Mouse (Mus musculus): ENCODE results near the gene Plaa.
"Not testable (repeated sequence)": the region's sequence is repeated elsewhere in the genome, so short reads cannot be mapped to it uniquely, and the experiment has no call there.

The Plaa gene

DNA sequence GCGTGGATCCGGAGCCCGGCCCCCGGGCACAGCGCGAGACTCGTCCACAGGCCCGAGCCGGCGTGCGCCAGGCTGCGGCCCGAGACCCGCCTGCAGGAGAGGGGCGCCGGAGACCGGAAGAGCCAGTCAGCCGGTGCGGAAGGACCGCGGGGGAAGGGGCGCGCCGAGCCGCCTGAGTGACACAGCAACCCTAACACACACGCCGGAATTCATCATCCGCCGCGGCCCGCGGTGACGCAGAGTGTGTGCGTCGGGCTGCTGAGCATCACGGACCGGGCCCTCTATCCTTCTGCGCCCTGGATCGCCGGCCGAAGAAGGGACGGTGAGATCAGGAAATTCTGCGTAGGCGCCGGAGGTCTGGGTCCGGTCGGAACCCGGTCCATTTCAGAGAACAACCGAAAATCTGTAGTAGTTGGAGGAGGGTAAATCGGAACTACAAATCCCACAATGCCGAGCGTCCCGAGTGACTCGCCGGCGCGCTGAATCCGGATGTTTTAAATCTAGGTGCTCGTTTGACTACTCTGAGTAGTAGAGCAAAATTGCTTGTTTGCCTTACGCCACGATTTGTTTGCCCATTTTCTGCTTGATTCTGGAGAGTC, at the start of gene Plaa:
Plaa (minus strand) TSS at position 214 of the 599 bp plus-strand sequence.
- peak; percentile 95 for DNase-seq

DNA sequence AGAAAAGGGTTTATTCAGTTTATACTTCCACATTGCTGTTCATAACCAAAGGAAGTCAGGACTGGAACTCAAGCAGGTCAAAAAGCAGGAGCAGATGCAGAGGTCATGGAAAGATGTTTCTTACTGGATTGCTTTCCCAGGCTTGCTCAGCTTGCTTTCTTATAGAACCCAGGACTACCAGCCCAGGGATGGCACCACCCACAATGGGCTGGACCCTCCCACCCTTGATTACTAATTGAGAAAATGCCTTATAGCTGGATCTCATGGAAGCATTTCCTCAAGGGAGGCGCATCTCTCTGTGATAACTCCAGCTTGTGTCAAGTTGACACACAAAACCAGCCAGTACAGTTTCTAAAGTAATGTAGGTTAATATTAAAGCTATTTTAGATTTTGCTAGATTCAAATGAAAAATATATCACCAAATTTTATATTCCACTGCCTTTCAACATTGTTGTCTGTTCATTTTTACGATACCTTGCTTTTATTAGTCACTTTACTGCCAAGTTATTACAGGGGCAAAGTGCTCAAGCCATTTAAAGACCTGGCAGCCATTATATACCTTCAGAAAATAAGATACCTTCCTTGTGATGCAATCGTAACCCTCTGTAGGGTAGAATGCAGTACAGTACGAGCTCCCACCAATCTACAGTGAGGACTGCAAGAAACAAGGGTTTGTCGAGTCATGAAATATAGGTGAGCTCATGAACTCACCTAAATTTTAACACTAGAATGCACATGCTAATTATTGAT, 47.6 kb upstream of the Plaa start:
- DNase-seq, result not testable (repeated sequence)

DNA sequence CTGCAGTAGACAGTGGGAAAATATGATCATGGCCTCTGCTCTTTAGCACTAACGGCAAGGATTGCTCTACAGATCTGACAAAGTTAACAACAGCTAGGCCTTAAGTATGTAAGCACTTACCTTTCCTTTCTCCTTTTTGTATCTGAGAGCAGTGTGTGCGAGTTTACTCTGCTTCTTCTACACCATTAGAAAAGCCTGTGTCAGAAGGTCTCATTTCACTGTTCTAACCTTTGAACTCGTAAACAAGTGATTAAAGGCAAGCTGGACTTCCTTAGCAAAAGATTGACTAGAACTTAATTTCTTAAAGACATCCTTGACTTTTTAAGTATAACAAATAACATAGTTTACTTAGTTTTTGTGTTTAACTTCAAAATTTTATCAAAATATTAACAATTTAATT, 46.9 kb upstream of the Plaa start, which contains the start of gene Lrrc19:
Lrrc19 (minus strand) TSS at position 225 of the 400 bp plus-strand sequence.
- peak; percentile 12 for DNase-seq

DNA sequence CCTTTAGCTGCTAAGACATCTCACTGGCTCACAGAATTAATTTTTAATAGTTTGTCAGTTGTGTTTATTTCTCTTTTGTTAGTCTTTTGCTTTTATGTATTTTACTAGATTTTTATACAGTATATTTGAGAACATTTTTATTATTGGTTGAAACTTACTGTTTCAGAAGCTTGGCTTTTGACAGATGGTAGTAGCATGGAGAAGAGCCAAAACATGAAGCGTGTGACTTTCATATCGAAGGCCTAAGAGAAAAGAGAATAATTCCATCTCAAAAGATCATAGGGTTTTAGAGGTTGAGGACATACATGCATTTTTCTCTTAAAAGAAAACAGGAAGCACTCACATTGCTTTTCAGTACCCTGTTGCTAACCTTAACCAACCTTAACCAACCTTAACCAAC, 40.1 kb upstream of the Plaa start:
- no peak for DNase-seq

DNA sequence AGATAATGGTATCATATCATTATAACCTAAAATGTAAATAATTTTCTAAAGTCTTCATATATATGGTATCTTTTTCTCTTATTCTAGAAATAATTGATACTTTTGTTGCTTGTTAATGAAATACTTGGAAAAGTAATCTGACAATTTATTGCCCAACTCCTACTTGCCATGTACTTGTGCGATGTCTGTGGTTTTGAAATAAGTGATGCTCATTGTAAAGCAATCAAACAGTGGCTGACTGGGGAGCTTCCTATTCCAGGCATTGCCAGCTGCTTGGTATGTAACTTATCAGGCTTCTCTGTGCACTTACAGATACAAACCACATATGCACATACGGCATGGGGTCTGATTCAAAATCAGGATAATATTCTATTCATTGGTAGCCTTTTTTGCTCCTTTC, 17.0 kb upstream of the Plaa start:
- DNase-seq, result no peak

DNA sequence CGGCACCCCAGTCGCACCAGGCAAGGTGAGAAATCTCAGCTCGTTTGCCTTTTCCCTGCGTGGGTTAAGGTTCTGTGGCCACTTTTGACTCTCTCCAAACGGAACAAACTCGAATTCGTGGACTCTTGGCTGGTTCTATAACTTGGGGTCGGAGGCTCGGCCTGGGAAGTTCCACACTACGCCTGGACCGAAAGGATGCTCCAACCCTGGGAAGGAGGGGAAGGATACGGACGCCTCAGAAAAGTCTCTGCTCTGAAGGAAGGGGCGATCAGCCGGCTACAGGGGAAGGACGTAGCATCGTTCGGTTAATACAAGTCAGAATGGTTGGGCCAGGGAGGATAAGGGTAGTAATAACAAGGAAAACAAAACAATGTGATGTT, 11.6 kb upstream of the Plaa start:
- DNase-seq, result no peak

DNA sequence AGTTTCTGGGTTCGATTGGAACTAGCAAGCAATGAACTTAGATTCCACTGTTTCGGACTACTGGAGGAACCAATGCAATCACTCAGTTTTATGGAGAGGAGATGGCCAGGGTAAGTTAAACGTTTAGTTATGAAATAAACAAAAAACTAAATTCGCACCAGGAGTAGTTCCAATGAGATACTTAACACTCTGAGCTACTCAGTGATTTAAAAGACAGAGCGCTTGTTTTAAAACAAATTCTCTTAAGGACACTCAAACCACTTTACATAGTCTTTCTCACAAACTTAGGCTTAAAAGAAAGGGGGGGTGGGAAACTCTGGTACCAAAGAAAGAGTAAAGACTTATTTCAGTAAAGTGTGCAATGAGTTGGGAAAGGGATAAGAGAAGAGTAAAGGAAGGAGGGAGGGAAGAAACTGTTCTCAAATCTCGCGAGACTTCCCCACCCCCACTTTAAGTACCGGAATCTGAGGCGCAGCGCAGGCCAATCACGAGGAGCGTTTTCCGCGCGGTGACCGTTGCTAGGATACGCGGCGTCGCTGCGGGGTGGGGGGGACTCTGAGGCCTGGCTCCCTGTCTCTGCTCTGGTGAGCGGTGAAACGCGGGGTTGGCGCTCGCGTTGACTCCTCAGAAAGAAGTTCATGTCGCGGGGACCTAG, 11.1 kb upstream of the Plaa start, which contains the start of gene Ift74:
Ift74 (plus strand) TSS at position 520 of the 655 bp plus-strand sequence.
- DNase-seq, result peak; percentile 96

DNA sequence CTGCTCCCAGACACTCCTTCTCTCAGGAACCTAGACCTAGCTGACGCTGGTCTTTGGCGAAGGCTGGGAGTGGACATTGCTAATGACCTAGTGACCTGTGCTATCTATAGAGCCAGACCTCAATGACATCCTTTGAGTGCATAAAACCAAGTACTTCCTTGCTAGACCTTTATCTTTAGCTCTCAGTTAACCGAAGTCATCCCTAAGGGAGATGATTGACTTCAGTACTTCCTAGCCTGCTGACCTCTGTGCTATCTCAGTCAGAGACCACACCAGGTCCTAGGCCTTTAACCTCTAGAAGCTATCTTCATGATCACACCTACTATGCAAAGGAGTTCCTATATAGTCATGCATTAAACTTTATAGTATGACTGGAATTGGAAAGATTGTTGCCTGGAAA, 7.3 kb upstream of the Plaa start:
- DNase-seq, result no peak

DNA sequence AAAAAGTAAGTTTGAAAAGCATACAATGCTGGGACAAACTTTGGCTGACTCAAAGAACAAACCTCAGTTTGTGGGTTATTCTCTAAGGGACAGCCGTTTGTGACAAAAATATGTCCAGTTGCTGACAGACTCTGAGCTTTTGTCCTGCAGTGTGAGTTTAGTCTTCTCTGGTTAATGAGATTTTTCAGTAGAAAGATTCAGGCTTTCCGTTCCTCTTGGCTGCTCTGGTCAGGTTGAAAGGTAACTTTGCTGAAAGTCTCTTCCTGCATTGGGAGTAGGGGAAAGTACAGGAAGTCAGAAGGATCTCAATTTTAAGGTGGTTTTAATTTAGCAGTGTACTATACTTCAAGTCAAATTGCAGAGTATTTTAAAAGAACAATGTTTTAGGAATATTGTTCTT, 2.5 kb upstream of the Plaa start:
- peak; percentile 35 for DNase-seq

DNA sequence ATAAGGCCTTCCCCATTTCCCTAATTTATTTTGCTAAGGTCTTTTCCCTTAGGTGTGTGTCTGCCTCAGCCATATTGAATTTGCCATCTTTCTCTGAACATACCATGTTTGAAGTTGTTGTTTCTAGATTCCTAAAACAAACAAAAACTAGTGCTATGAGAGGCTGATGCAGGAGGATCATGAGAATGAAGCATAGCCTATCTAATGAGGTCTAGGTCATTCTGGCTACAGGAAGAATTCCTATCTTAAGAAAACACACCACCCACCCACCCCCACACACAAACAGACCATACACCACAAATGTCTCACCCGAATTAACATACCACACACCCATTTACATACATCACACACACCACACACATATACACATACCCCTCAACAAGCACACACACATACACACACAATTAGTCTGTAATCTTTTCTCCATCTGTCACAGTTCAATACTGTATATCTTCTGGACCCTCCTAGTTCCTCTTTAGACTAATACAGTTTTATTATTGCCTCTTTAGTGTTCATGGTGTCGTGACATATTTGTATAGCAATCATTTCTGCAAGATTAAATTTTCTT, 1.5 kb upstream of the Plaa start:
- DNase-seq, result no peak

DNA sequence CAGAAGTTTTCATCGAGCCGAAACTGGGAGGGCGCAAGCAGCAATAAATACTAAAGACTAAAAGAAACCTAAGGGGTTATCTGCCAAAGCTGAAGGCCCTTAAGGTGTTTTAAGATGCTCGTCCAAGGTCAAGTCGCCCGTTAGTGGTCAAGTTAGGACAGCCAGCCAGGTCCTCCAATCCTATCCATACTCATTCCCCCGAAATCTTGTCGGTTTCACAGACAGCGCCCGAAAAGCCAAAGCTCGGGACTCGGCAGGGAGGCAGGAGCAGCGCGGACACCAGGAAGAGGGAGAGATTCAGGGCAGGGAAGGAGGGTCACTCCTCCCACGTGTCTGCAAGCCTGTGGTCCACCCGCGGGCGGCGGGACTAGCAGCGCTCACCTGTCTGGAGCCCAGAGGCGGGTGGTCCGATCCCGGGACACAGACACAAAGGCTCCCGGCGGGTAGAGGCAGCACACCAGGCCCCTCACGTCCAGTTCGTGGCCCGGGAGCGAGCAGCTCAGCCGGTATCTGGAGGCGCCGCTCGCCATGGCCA, 481 bp downstream of the Plaa start:
- DNase-seq, result no peak

DNA sequence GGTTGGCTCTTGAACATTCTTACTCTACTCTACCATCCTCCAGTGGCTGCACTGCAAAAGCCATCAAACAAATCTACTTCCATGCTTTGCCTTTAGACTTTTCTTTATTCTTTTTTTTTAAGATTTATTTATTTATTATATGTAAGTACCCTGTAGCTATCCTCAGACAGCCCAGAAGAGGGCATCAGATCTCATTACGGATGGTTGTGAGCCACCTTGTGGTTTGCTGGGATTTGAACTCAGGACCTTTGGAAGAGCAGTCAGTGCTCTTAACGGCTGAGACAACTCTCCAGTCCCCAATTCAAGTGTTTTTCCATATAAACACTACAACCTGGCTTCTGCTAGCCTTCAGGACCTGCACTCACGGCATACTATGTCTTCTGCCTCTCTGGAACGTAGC, 1.6 kb downstream of the Plaa start:
- DNase-seq, result no peak

DNA sequence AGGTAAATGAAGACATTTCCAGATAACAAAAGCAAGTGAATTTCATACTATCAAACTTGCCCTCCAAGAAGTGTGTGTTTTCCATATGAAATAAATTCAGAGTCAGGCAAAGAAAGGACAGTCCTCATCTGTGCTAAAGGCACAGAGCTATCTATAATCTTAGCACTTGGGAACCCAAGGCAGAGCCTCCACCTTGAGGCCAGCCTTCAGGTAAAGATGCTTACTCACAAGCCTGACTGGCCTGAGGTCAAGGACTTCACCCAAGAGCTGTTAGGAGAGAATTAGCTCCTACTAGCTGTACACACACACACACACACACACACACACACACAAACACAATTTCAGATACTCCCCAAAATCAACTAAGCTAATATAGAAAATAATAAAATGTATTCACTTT, 10.3 kb downstream of the Plaa start:
- no peak for DNase-seq

DNA sequence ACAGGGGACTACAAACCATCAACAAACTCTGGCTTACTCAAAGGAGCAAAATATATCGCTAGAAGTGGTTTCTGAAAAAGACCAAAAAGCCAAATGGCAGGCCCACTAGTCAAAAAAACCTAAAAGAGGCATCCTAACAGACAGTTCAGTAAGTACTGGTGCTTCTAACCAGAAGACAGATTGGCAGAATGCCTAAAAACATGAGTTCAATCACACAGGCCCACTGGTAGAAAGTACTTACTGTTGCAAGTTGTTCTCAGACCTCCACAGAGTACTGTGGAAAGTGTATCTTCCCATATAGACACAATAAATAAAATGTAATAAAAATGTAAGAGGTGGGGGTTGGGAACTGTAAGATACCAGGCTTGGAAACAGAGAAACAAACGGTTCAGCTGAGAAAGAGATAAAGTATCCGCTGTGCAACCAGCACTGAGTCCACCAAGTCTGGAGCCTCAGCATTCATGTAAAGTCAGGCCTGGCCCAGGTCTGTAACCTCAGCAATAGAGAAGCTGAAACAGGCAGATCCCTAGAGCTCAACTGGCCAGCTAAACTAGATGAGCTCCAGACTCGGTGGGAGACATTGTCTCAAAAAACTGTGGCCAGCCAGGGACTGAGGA, 11.2 kb downstream of the Plaa start:
- DNase-seq, result no peak

DNA sequence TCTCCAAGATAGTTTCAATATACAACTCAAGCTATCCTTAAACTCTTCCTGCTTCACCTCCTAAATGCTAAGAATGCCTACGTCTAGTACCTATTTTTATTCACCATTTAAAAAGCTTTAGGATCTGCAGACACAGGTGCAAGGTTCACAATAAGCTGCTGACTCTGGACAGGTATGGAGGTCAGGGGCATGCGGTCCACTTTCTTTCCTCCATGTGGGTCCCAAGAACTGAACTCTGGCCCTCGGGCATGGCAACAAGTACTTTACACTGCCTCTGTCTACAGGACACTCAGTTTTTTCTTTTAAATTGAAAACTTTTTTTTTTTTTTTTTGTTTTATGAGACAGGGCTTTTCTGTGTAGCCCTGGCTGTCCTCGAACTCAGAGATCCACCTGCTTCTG, 30.4 kb downstream of the Plaa start:
- peak; percentile 34 for DNase-seq

DNA sequence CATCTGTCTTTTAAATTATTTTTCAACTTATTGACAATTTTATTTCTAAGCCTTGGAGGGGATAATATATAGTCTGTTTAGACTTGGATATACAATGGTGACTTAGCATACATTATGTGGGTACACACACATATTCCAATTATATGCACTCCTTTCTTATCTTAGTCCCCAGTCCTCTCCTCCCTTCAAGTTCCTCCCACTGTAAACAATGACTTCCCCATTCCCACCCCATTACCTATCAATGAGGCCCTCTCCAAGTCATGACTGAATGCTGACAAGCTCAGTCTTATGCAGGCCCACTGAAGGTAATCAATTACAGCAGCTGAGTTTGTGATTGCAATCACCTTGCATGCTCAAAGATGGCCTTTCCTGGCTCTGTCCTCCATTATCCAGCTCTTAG, 38.7 kb downstream of the Plaa start:
- no peak for DNase-seq

DNA sequence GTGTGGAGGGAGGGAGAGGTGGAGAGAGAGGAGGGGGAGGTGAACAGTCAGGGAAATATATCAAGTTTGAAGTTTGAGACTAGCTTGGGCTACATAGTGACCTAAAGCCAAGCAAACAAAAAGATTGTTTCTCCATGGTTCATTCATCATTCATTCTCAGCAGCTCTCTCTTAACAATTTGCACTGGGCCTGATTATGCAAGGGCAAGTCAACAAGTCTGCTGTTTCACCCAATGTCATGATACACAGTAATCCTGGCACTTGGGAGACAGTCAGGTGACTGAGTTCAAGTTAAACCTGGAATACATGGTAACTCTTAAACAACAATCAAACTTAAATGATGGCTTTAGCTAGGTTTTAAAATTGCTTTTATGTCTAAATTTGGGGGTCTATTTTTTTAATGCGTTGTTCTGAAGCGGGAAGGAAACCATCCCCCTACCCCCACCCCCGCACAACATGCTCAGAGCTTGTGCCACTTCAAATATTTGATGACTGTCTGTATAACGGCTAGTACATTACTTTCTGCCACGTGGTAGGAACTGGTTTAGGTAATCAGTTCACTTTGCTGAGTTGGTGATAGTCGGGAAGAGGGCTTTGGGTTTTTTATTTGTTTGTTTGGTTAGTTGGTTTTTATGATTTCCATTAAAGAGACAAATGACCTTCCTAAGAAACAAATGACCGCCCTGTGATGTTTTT, 40.9 kb downstream of the Plaa start:
- no peak for DNase-seq

DNA sequence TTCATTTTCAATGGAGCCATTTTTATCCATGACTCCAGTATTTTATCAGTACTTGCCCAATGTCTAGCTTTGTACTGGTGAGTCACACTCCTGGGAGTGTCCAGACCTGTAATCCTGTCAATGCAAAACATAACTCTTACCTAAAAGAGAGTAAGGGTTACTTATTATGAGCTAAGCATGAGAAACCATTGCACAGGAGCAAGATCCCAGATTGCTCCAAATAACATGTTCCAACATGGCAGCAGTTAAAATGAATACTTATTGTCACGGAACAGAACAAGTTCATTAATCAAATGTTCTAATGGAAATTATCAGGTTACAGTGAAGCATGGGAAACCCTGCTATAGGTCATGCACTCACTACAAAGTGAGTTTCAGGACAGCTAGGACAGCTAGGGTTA, 42.7 kb downstream of the Plaa start:
- no peak for DNase-seq

DNA sequence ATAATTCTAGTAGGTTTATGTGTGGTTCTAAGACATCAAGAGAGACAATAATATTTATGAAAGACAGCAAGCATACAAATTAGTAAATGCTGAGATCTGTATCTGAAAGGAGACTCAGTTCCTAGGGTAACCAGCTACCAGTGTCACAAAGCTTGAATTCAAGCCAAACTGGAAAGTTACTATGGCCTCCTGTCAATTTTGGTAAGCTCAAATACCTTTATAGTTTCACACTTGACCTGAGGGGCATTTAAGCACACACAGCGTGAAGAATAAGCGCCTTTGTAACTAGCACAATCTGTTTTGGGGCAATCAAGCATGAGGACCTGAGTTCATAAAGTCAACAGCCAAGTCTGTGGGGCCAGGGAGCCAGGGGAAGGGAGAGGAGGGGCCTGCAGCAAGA, 43.8 kb downstream of the Plaa start:
- DNase-seq, result no peak

DNA sequence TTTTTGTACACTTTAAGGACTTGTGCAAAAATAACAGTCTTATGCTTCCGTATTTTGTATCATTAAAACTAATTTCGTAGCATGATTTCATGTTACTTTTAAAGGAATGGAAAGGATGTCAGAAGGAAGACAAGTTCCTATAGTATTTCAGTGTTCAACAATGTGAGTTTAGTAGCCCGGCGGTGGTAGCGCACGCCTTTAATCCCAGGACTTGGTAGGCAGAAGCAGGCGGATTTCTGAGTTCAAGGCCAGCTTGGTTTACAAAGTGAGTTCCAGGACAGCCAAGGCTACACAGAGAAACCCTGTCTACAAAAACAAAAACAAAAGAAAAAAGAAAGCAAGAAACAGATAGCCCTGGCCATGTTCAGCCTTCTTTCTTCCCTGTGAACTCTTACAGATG, 45.9 kb downstream of the Plaa start:
- DNase-seq, result no peak

DNA sequence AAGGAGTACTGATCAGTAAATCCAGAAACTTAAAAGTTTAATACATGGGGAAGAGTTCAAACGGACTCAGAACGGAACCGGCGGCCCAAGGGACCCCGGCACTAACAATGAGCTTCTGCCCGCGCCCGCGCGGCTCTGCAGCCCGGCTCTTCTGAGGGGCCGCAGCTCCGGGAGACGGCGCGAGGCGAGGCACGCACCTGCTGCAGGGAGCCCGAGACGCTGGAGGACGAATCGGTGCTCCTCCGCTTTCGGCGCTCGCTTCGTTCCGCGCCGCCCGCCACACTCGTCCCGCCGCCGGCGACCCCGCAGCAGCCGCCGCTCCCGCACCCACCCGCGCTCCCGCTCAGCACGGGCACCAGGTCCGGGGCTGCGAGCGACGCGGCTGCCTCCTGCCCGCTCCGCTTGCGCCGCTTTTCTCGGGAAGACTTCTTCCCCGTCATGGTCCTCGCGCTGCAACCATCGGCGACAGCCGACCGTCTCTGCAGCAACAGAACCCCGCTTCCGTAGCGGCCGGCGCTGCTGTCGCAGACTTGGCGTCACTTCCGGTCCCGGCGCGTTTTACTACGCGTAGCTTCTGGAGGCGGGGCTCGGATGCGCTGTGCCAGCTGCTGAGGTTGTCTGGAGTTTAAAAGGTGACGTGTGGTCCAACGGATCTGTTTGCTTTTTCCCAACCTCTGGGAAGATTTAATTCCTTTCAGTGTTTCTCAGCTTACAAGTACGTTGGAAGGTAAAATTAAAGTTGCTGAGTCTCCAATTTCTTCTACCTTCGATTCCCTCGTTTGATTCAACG, 46.6 kb downstream of the Plaa start, which contains the start of the genes Gm10306 and Caap1:
Gm10306 (plus strand) TSS at position 282 of the 790 bp plus-strand sequence.
Caap1 (minus strand) TSS at position 532 of the 790 bp plus-strand sequence.
- peak; percentile 95 for DNase-seq
